Mouse (Mus musculus) ovary, postnatal 14 days (tissue): ENCODE results near the gene Lrrc58.
A peak's percentile ranks its signal among the peaks of the same experiment; 100 is the strongest.

Experiments used
- DNase-seq: peaks from one replicate; pipeline ENCODE4 v3.0.0; 2022; ENCODE audit warnings: low spot score

Gene Lrrc58

GRCm38 (mm10) chr16:37867791-37868505 is at the start of gene Lrrc58:
TSS of gene Lrrc58 (plus strand) at chr16:37868389.
- peak; percentile 79 for DNase-seq

- DNase-seq, result no peak
Observed at GRCm38 (mm10) chr16:37823949-37824348, 44.2 kb upstream of the Lrrc58 start.

GRCm38 (mm10) chr16:37824778-37825505 is 43.2 kb upstream of the Lrrc58 start:
- no peak for DNase-seq

- DNase-seq, result no peak
Observed at GRCm38 (mm10) chr16:37826286-37826685, 41.9 kb upstream of the Lrrc58 start.

GRCm38 (mm10) chr16:37831041-37831440 is 37.1 kb upstream of the Lrrc58 start:
- DNase-seq, result no peak

GRCm38 (mm10) chr16:37837571-37837970 is 30.6 kb upstream of the Lrrc58 start:
- no peak for DNase-seq

- DNase-seq, result no peak
Observed at GRCm38 (mm10) chr16:37842439-37842838, 25.8 kb upstream of the Lrrc58 start.

GRCm38 (mm10) chr16:37843740-37844139 is 24.4 kb upstream of the Lrrc58 start:
- no peak for DNase-seq

- DNase-seq, result no peak
Observed at GRCm38 (mm10) chr16:37845202-37845925, 22.8 kb upstream of the Lrrc58 start.

GRCm38 (mm10) chr16:37847081-37847480 is 21.1 kb upstream of the Lrrc58 start:
- no peak for DNase-seq

GRCm38 (mm10) chr16:37851366-37851765 is 16.8 kb upstream of the Lrrc58 start:
- DNase-seq, result no peak

- DNase-seq, result no peak
Observed at GRCm38 (mm10) chr16:37853279-37853678, 14.9 kb upstream of the Lrrc58 start.

- DNase-seq, result no peak
Observed at GRCm38 (mm10) chr16:37854054-37854453, 14.1 kb upstream of the Lrrc58 start.

GRCm38 (mm10) chr16:37854593-37854992 is 13.6 kb upstream of the Lrrc58 start:
- no peak for DNase-seq

GRCm38 (mm10) chr16:37855583-37855982 is 12.6 kb upstream of the Lrrc58 start:
- no peak for DNase-seq

GRCm38 (mm10) chr16:37856327-37856726 is 11.9 kb upstream of the Lrrc58 start:
- DNase-seq, result no peak

- DNase-seq, result no peak
Observed at GRCm38 (mm10) chr16:37857495-37857894, 10.7 kb upstream of the Lrrc58 start.

GRCm38 (mm10) chr16:37860213-37860612 is 8.0 kb upstream of the Lrrc58 start:
- no peak for DNase-seq

- no peak for DNase-seq
Observed at GRCm38 (mm10) chr16:37861029-37861428, 7.2 kb upstream of the Lrrc58 start, which contains the start of gene Gm36028. TSS of gene Gm36028 (minus strand) at chr16:37861146.

GRCm38 (mm10) chr16:37863876-37864275 is 4.3 kb upstream of the Lrrc58 start:
- no peak for DNase-seq

- DNase-seq, result no peak
Observed at GRCm38 (mm10) chr16:37865841-37866240, 2.3 kb upstream of the Lrrc58 start.
